Comparison of ENCODE assay signal across 20 mouse cellular contexts in the genomic region with DNA sequence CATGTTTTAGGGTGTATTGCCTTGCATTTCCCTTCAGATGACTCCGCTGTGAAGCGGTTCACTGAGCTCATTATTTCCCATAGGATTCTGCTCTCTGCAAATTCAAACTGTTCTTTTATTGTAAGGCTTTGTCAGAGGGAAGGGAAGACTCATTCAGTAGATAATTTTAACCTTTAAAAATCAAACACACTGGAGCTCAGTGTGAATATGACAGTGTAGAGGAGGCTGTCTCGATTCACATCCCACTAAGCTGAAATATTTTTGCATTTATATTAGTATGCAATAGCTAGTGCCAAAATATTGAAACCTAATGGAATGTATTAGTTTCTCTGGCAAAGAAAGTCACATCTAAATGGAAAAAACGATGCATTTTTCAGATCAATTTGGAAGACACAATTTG.
DNase-seq lines count a peak whose midpoint lies in the region; ATAC-seq and TF ChIP-seq lines count a peak whose summit lies in the region.
"Had no signal": no experiment of that assay in that cellular context is flagged by ENCODE, and none has a peak within 500 bp of the region (broad histone marks: within the 10 kb centered on the region; RNA-seq: fewer than 3 reads in every experiment).

No protein-coding gene starts in this region.

- H3K36me3 ChIP-seq in forebrain, postnatal 0 days (ENCODE audit: insufficient read depth) = no peaks in the 10 kb centered on the region
- H3K36me3 ChIP-seq in forebrain, embryonic 15.5 days = no peaks in the 10 kb centered on the region
- H3K36me3 ChIP-seq in midbrain, embryonic 14.5 days (ENCODE audit: control insufficient read depth, insufficient read depth, low read length) = no peaks in the 10 kb centered on the region
- no peaks in the 10 kb centered on the region for H3K36me3 ChIP-seq in midbrain, embryonic 13.5 days
- H3K36me3 ChIP-seq: embryonic facial prominence, embryonic 12.5 days; heart, embryonic 15.5 days had no signal

- ATAC-seq in forebrain, postnatal 0 days = peak; percentile 69; the same call in 1 of the 2 replicates
- ATAC-seq in forebrain, embryonic 15.5 days (replicated peaks) = no peak
- ATAC-seq in midbrain, embryonic 14.5 days (ENCODE audit: low FRiP score, low TSS enrichment) = no peak
- ATAC-seq in midbrain, embryonic 13.5 days = no peak
- ATAC-seq: activated CD4-positive, CD25-positive, alpha-beta regulatory T cell, adult 4 months; intestine, embryonic 16.5 days; Patski had no signal

- WGBS in forebrain, postnatal 0 days = 56% methylated on average over 4 of the region's 4 CpGs
- WGBS in forebrain, embryonic 15.5 days = 70% methylated on average over 4 of the region's 4 CpGs
- WGBS in midbrain, embryonic 14.5 days = 52% methylated on average over 4 of the region's 4 CpGs
- WGBS in midbrain, embryonic 13.5 days = 59% methylated on average over 4 of the region's 4 CpGs

- no peaks in the 10 kb centered on the region for H3K27me3 ChIP-seq in forebrain, postnatal 0 days (ENCODE audit: insufficient read depth, low read length)
- H3K27me3 ChIP-seq in forebrain, embryonic 15.5 days = no peaks in the 10 kb centered on the region
- no peaks in the 10 kb centered on the region for H3K27me3 ChIP-seq in midbrain, embryonic 14.5 days (ENCODE audit: control insufficient read depth, insufficient read depth, low read length)
- H3K27me3 ChIP-seq in midbrain, embryonic 13.5 days = no peaks in the 10 kb centered on the region
- H3K27me3 ChIP-seq: CH12.LX; embryonic facial prominence, embryonic 12.5 days; heart, embryonic 15.5 days; Patski had no signal

- no peak overlapping the region for H3K27ac ChIP-seq in forebrain, postnatal 0 days (ENCODE audit: low read depth, low read length)
- H3K27ac ChIP-seq in forebrain, embryonic 15.5 days (replicated peaks) = no peak overlapping the region
- no peak overlapping the region for H3K27ac ChIP-seq in midbrain, embryonic 14.5 days (replicated peaks; ENCODE audit: low read depth, low read length)
- H3K27ac ChIP-seq in midbrain, embryonic 13.5 days = no peak overlapping the region
- H3K27ac ChIP-seq: embryonic facial prominence, embryonic 12.5 days; heart, adult 2 months; heart, embryonic 15.5 days had no signal

- peak; percentile 2 for DNase-seq in forebrain, postnatal 0 days
- peak; percentile 22 for DNase-seq in midbrain, embryonic 14.5 days
- peak; percentile 31 for DNase-seq in brain, adult 2 months (ENCODE audit: low read depth, low spot score)
- DNase-seq in brain, embryonic 18.5 days (ENCODE audit: low read depth, low spot score) = peak; percentile 12
- DNase-seq: adrenal gland, postnatal 14 days; cerebellum, adult 11-12 months; cerebellum, adult 9-10 months; cerebellum, postnatal 25 days; gastrocnemius, postnatal 14 days; heart, adult 2 months; heart, postnatal 14 days had no signal

- H3K4me3 ChIP-seq in forebrain, postnatal 0 days (ENCODE audit: low read depth, low read length) = no peak overlapping the region
- H3K4me3 ChIP-seq in forebrain, embryonic 15.5 days = no peak overlapping the region
- no peak overlapping the region for H3K4me3 ChIP-seq in midbrain, embryonic 14.5 days (replicated peaks; ENCODE audit: low read depth, low read length)
- H3K4me3 ChIP-seq in midbrain, embryonic 13.5 days (replicated peaks) = no peak overlapping the region
- H3K4me3 ChIP-seq: embryonic facial prominence, embryonic 12.5 days; heart, adult 2 months; heart, embryonic 15.5 days had no signal

- H3K4me2 ChIP-seq in forebrain, postnatal 0 days (ENCODE audit: low read depth) = no peak overlapping the region
- H3K4me2 ChIP-seq in forebrain, embryonic 15.5 days (replicated peaks) = no peak overlapping the region
- H3K4me2 ChIP-seq in midbrain, embryonic 14.5 days (ENCODE audit: low read length) = no peak overlapping the region
- H3K4me2 ChIP-seq in midbrain, embryonic 13.5 days (replicated peaks) = no peak overlapping the region
- H3K4me2 ChIP-seq: embryonic facial prominence, embryonic 12.5 days; heart, embryonic 11.5 days; heart, embryonic 15.5 days had no signal

- no peaks in the 10 kb centered on the region for H3K4me1 ChIP-seq in forebrain, postnatal 0 days (ENCODE audit: insufficient read depth)
- H3K4me1 ChIP-seq in forebrain, embryonic 15.5 days = no peaks in the 10 kb centered on the region
- no peaks in the 10 kb centered on the region for H3K4me1 ChIP-seq in midbrain, embryonic 14.5 days (ENCODE audit: control insufficient read depth, insufficient read depth, low read length)
- H3K4me1 ChIP-seq in midbrain, embryonic 13.5 days (replicated peaks) = no peaks in the 10 kb centered on the region
- H3K4me1 ChIP-seq: embryonic facial prominence, embryonic 12.5 days; heart, embryonic 15.5 days had no signal

- no peak for TF ChIP-seq CTCF in forebrain, postnatal 0 days (IDR thresholded peaks at IDR 0.05; ENCODE audit: low read depth)

- H3K9me3 ChIP-seq in forebrain, postnatal 0 days (ENCODE audit: low read length) = no peaks in the 10 kb centered on the region
- H3K9me3 ChIP-seq in forebrain, embryonic 15.5 days = no peaks in the 10 kb centered on the region
- H3K9me3 ChIP-seq in midbrain, embryonic 14.5 days (ENCODE audit: control insufficient read depth, low read length) = no peaks in the 10 kb centered on the region
- H3K9me3 ChIP-seq in midbrain, embryonic 13.5 days = no peaks in the 10 kb centered on the region
- H3K9me3 ChIP-seq: embryonic facial prominence, embryonic 12.5 days; heart, embryonic 15.5 days had no signal

- H3K9ac ChIP-seq in forebrain, postnatal 0 days = no peak overlapping the region
- no peak overlapping the region for H3K9ac ChIP-seq in forebrain, embryonic 15.5 days (replicated peaks)
- no peak overlapping the region for H3K9ac ChIP-seq in midbrain, embryonic 14.5 days (replicated peaks; ENCODE audit: low read length)
- no peak overlapping the region for H3K9ac ChIP-seq in midbrain, embryonic 13.5 days (replicated peaks)
- H3K9ac ChIP-seq: embryonic facial prominence, embryonic 12.5 days; heart, embryonic 15.5 days had no signal
